Mouse (Mus musculus): Measurements from ENCODE around the gene Tas1r1. TPM values are rescaled to one million over a fixed set of nuclear protein-coding genes. Genes with fewer than 3 reads are reported as not detected.
"Not testable (repeated sequence)": the region's sequence is repeated elsewhere in the genome, so short reads cannot be mapped to it uniquely, and the experiment has no call there.

Gene Tas1r1
- polyA plus RNA-seq, 1 experiment from 2014 or later, result 0.77 TPM

DNA sequence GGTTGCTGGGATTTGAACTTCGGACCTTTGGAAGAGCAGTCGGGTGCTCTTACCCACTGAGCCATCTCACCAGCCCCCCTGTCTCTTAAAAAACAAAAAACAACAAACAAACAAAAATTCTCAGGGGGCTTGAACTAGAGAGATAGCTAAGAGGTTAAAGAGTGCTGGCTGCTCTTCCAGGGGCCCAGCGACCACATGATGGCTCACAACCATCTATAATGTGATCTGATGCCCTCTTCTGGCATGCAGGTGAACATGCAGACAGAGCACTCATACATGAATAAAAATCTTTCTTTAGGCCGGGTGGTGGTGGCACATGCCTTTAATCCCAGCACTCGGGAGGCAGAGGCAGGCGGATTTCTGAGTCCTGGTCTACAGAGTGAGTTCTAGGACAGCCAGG is 1.9 kb downstream of the Tas1r1 start:
- H3K4me1 ChIP-seq (ENCODE audit: control insufficient read depth, insufficient read depth, low read length), result peaks cover 12% of the 10 kb centered on the region
- not testable (repeated sequence) for H3K27me3 ChIP-seq (ENCODE audit: control insufficient read depth, insufficient read depth, low read length); H3K9me3 ChIP-seq (ENCODE audit: control insufficient read depth, low read length); H3K4me3 ChIP-seq (ENCODE audit: low read length); H3K9ac ChIP-seq (ENCODE audit: low read depth, low read length); H3K27ac ChIP-seq (ENCODE audit: low read depth, low read length); H3K4me2 ChIP-seq (replicated peaks; ENCODE audit: low read depth, low read length); H3K36me3 ChIP-seq (ENCODE audit: control insufficient read depth, insufficient read depth, low read length); ATAC-seq (ENCODE audit: low FRiP score, low TSS enrichment)
- WGBS, result 87% methylated on average over 6 of the region's 6 CpGs

DNA sequence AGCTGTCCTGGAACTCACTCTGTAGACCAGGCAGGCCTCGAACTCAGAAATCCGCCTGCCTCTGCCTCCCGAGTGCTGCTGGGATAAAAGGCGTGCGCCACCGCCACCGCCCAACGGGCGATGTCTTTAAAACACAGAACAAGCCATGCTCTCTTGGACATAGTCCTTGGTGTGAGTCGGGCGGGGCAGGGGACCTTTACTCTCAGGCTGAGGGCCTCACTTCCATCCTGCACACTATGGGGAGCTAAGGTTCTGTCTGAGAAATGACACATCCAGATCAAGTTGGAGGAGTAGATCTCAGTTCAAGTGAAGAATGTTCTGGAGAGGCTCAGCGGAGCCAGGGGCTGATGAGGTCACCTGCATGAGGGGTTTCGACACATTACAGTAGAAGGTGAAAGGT is 5.4 kb downstream of the Tas1r1 start:
- no peaks in the 10 kb centered on the region for H3K36me3 ChIP-seq (ENCODE audit: control insufficient read depth, insufficient read depth, low read length)
- 92% methylated on average over 13 of the region's 13 CpGs for WGBS

DNA sequence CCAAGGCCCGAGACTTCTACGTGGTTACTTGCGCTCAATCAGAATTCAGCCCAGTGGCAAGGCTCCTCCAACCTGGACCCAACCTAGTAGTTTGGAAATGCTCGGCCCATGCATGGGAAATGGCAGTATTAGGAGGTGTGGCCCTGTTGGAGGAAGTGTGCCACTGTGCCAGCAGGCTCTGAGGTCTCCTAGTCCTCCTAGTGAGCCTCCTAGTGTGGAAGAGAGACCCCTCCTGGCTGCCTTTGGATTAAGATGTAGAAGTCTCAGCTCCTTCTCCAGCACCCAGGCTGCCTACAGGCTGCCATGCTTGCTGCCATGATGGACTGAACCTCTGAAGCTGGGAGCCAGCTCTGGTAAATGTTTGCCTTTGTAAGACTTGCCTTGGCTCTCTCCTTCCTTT is 8.4 kb downstream of the Tas1r1 start:
- H3K36me3 ChIP-seq (ENCODE audit: control insufficient read depth, insufficient read depth, low read length), result 0 out of 2 replicates have a peak, but pooled peaks cover 3% of the 10 kb centered on the region
- peaks cover 26% of the 10 kb centered on the region for H3K4me1 ChIP-seq (ENCODE audit: control insufficient read depth, insufficient read depth, low read length)
- no peak overlapping the region for H3K4me2 ChIP-seq (replicated peaks; ENCODE audit: low read depth, low read length)
- no peak overlapping the region for H3K9ac ChIP-seq (ENCODE audit: low read depth, low read length)
- no peak for ATAC-seq (ENCODE audit: low FRiP score, low TSS enrichment)
- WGBS, result 67% methylated on average over 4 of the region's 4 CpGs
- no peak overlapping the region for H3K27ac ChIP-seq (ENCODE audit: low read depth, low read length)
- no peaks in the 10 kb centered on the region for H3K27me3 ChIP-seq (ENCODE audit: control insufficient read depth, insufficient read depth, low read length)
- H3K9me3 ChIP-seq (ENCODE audit: control insufficient read depth, low read length), result no peaks in the 10 kb centered on the region
- no peak overlapping the region for H3K4me3 ChIP-seq (ENCODE audit: low read length)

More for the DNA sequence above, 5.4 kb downstream of the Tas1r1 start:
- Histone ChIP-seq H3K4me3 (ENCODE audit: low read length) (no peak overlapping the region), H3K27ac (ENCODE audit: low read depth, low read length) (no peak overlapping the region), H3K4me1 (ENCODE audit: control insufficient read depth, insufficient read depth, low read length) (peaks cover 5% of the 10 kb centered on the region), H3K27me3 (ENCODE audit: control insufficient read depth, insufficient read depth, low read length) (no peaks in the 10 kb centered on the region), H3K4me2 (replicated peaks; ENCODE audit: low read depth, low read length) (no peak overlapping the region), H3K9ac (ENCODE audit: low read depth, low read length) (no peak overlapping the region), H3K9me3 (ENCODE audit: control insufficient read depth, low read length) (no peaks in the 10 kb centered on the region)
- no peak for ATAC-seq (ENCODE audit: low FRiP score, low TSS enrichment)

DNA sequence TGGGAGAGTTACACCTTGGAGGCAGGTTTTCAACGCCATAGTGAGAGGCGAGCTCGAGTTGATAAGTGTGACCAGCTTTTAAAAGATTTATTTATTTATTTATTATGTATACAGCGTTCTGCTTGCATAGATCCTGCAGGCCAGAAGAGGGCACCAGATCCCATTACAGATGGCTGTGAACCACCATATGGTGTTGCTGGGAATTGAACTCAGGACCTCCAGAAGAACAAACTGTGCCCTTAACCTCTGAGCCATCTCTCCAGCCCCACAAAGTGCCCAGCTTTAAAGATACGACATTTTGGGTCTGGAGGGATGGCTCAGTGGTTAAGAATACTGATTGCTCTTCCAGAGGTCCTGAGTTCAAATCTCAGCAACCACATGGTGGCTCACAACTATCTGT is 9.3 kb downstream of the Tas1r1 start:
- no peaks in the 10 kb centered on the region for H3K9me3 ChIP-seq (ENCODE audit: control insufficient read depth, low read length)
- no peak overlapping the region for H3K4me2 ChIP-seq (replicated peaks; ENCODE audit: low read depth, low read length)
- H3K27ac ChIP-seq (ENCODE audit: low read depth, low read length), result no peak overlapping the region
- H3K9ac ChIP-seq (ENCODE audit: low read depth, low read length), result no peak overlapping the region
- ATAC-seq (ENCODE audit: low FRiP score, low TSS enrichment), result no peak
- H3K4me1 ChIP-seq (ENCODE audit: control insufficient read depth, insufficient read depth, low read length), result peaks cover 27% of the 10 kb centered on the region
- peaks cover 9% of the 10 kb centered on the region; the same call in 1 of the 2 replicates for H3K36me3 ChIP-seq (ENCODE audit: control insufficient read depth, insufficient read depth, low read length)
- WGBS, result 54% methylated on average over 5 of the region's 5 CpGs
- no peaks in the 10 kb centered on the region for H3K27me3 ChIP-seq (ENCODE audit: control insufficient read depth, insufficient read depth, low read length)
- no peak overlapping the region for H3K4me3 ChIP-seq (ENCODE audit: low read length)

DNA sequence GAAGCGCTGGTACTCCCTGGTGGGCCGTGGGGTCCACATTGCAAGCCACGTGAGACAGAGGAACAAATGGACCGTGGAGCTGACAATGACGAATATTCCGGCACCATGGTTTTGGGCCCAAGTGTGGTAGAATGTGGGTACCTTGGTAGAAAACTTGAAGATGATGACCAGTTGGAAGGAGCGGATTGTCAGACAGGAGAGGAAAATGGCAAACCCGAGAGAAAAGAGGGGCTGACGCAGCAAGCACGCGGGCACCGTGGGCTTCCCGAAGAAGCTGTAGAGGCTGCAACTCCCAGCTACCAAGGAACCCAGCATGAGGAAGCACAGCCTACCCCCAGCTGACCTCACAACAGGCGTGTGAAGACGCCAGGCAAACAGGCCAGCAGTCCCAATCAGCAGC is 9.9 kb downstream of the Tas1r1 start:
- ATAC-seq (ENCODE audit: low FRiP score, low TSS enrichment), result no peak

DNA sequence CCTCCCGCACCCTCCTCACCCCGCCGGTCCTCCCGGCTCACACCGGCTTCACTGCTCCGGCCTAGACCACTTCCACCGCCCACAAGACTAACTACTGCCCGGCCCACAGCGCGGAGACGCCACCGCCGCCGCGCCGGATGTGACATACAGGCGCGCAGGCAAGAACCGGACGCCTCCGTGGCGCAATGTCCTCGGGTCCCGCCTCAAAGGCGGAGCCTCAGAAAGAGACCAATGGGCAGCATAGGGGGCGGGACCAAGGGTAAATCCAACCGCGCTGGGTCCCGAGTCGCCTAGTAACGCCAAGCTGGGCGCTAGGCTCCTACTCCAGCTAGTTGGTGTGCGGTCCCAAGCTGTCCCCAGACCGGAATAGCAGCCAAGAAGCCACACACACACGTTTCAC is 10.8 kb downstream of the Tas1r1 start, which contains the start of gene Zbtb48:
Gene Zbtb48, minus strand, starts transcription at position 148 of the 400 bp plus-strand sequence.
- Histone ChIP-seq H3K4me1 (ENCODE audit: control insufficient read depth, insufficient read depth, low read length) (peaks cover 27% of the 10 kb centered on the region), H3K27me3 (ENCODE audit: control insufficient read depth, insufficient read depth, low read length) (no peaks in the 10 kb centered on the region), H3K9ac (ENCODE audit: low read depth, low read length) (peak within 1 kb of the TSS; percentile 70), H3K9me3 (ENCODE audit: control insufficient read depth, low read length) (no peaks in the 10 kb centered on the region), H3K4me3 (ENCODE audit: low read length) (peak within 1 kb of the TSS; percentile 79), H3K4me2 (replicated peaks; ENCODE audit: low read depth, low read length) (peak within 1 kb of the TSS; percentile 92), H3K27ac (ENCODE audit: low read depth, low read length) (peak within 1 kb of the TSS; percentile 44; the same call in 1 of the 2 replicates), H3K36me3 (ENCODE audit: control insufficient read depth, insufficient read depth, low read length) (peaks cover 22% of the 10 kb centered on the region)
- 0% methylated on average over 34 of the region's 35 CpGs for WGBS
- ATAC-seq (ENCODE audit: low FRiP score, low TSS enrichment), result peak; percentile 96

More for the DNA sequence above, 9.9 kb downstream of the Tas1r1 start:
- 62% methylated on average over 15 of the region's 15 CpGs for WGBS
- Histone ChIP-seq H3K36me3 (ENCODE audit: control insufficient read depth, insufficient read depth, low read length) (peaks cover 13% of the 10 kb centered on the region), H3K4me2 (replicated peaks; ENCODE audit: low read depth, low read length) (peak overlapping the region; percentile 92), H3K27ac (ENCODE audit: low read depth, low read length) (no peak overlapping the region), H3K9me3 (ENCODE audit: control insufficient read depth, low read length) (no peaks in the 10 kb centered on the region), H3K4me3 (ENCODE audit: low read length) (peak overlapping the region; percentile 79; the same call in 1 of the 2 replicates), H3K9ac (ENCODE audit: low read depth, low read length) (peak overlapping the region; percentile 60), H3K27me3 (ENCODE audit: control insufficient read depth, insufficient read depth, low read length) (no peaks in the 10 kb centered on the region), H3K4me1 (ENCODE audit: control insufficient read depth, insufficient read depth, low read length) (peaks cover 27% of the 10 kb centered on the region)

DNA sequence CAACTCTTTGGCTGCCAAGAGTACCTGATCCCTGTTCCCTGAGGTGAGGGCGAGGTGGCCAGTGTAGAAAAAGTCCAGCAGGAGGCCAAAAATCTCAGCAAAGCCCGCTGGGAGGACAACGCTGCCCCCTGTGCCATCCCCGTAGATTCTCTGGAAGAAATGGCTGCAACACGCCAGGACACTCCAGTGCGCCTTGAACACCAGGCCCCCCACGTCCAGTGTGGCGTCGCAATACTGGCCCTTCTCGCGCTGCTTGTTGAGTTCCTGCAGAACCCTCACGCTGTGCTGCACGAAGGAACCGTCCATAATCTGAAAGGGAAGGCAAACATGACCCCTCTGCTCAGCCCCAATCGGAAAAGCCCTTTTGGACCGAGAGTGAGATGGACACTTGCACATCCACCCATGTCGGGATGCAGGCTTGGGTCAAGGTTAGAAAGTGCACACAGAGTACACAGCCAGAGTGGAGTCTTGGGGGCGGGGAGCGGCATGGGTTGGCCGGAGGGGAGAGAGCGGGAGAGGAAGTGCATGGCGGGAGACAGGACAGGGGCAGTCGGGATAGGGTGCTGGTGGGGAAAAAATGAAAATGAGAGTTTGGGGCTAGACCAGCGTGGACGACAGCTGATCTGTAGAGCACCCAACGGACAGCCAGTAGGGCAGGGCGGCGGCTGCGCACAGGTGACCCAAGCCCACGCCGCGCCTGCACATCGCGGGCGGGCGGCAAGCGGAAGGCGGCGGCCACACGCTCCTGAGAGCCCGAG is 11.4 kb downstream of the Tas1r1 start:
- 1% methylated on average over 39 of the region's 41 CpGs for WGBS
- peak overlapping the region; percentile 70 for H3K9ac ChIP-seq (ENCODE audit: low read depth, low read length)
- peak overlapping the region; percentile 92 for H3K4me2 ChIP-seq (replicated peaks; ENCODE audit: low read depth, low read length)
- H3K4me1 ChIP-seq (ENCODE audit: control insufficient read depth, insufficient read depth, low read length), result peaks cover 27% of the 10 kb centered on the region
- peaks cover 28% of the 10 kb centered on the region for H3K36me3 ChIP-seq (ENCODE audit: control insufficient read depth, insufficient read depth, low read length)
- no peaks in the 10 kb centered on the region for H3K27me3 ChIP-seq (ENCODE audit: control insufficient read depth, insufficient read depth, low read length)
- H3K9me3 ChIP-seq (ENCODE audit: control insufficient read depth, low read length), result no peaks in the 10 kb centered on the region
- H3K4me3 ChIP-seq (ENCODE audit: low read length), result peak overlapping the region; percentile 79
- peak; percentile 65 for ATAC-seq (ENCODE audit: low FRiP score, low TSS enrichment)
- H3K27ac ChIP-seq (ENCODE audit: low read depth, low read length), result peak overlapping the region; percentile 44; the same call in 1 of the 2 replicates

DNA sequence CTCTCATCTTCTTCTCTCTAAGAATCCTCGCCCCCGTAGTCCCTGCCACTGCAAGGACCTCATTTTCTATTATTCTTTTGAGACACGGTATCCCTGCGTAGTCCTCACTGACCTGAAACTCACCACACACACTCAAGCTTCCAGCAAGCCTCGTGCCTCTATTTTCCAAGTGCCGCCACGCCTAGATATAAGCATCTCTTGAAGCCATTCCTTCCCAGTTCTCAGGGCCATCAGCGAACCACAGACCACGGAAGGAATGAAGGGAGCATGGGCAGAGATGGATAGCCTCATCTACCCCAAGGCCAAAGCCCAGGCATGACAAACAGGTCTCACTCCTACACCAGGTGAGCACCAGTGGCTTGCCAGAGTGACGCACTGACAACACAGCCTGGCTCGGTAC is 13.8 kb downstream of the Tas1r1 start:
- Histone ChIP-seq H3K27me3 (ENCODE audit: control insufficient read depth, insufficient read depth, low read length) (no peaks in the 10 kb centered on the region), H3K4me1 (ENCODE audit: control insufficient read depth, insufficient read depth, low read length) (peaks cover 27% of the 10 kb centered on the region), H3K4me2 (replicated peaks; ENCODE audit: low read depth, low read length) (no peak overlapping the region), H3K27ac (ENCODE audit: low read depth, low read length) (no peak overlapping the region), H3K9me3 (ENCODE audit: control insufficient read depth, low read length) (no peaks in the 10 kb centered on the region), H3K9ac (ENCODE audit: low read depth, low read length) (no peak overlapping the region), H3K4me3 (ENCODE audit: low read length) (no peak overlapping the region), H3K36me3 (ENCODE audit: control insufficient read depth, insufficient read depth, low read length) (peaks cover 52% of the 10 kb centered on the region)
- 93% methylated on average over 11 of the region's 11 CpGs for WGBS
- no peak for ATAC-seq (ENCODE audit: low FRiP score, low TSS enrichment)

DNA sequence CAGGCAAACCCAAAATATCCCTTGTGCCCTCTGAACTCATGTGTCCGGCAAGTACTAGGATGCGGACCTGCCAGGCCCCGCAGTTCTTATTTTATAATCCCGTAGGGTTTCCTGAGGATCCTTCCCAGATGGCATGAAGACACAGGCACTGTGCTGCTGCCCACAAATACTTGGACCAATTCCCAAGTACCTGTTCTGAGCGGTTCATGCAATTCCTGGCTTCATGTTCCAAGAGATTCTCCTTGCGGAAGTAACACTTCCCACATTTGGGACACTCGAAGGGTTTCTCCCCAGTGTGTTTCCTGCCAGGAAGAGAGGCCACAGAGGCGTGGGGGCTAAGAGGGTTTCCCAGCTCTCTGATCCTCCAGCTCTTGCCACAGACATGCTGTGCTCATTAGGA is 15.9 kb downstream of the Tas1r1 start:
- no peak for ATAC-seq (ENCODE audit: low FRiP score, low TSS enrichment)
- no peak overlapping the region for H3K4me3 ChIP-seq (ENCODE audit: low read length)
- H3K4me1 ChIP-seq (ENCODE audit: control insufficient read depth, insufficient read depth, low read length), result peaks cover 21% of the 10 kb centered on the region
- no peak overlapping the region for H3K27ac ChIP-seq (ENCODE audit: low read depth, low read length)
- H3K9ac ChIP-seq (ENCODE audit: low read depth, low read length), result no peak overlapping the region
- no peaks in the 10 kb centered on the region for H3K27me3 ChIP-seq (ENCODE audit: control insufficient read depth, insufficient read depth, low read length)
- peaks cover 70% of the 10 kb centered on the region for H3K36me3 ChIP-seq (ENCODE audit: control insufficient read depth, insufficient read depth, low read length)
- no peaks in the 10 kb centered on the region for H3K9me3 ChIP-seq (ENCODE audit: control insufficient read depth, low read length)
- no peak overlapping the region for H3K4me2 ChIP-seq (replicated peaks; ENCODE audit: low read depth, low read length)
- 89% methylated on average over 8 of the region's 8 CpGs for whole genome bisulfite sequencing
